Mouse (Mus musculus): ENCODE results near the gene Rimklb.
A peak's percentile ranks its signal among the peaks of the same experiment; 100 is the strongest.

Rimklb gene

GRCm38 (mm10) chr6:122417015-122417414 is 81.5 kb downstream of the Rimklb start:
- DNase-seq (ENCODE audit: low spot score) = no peak

DNA sequence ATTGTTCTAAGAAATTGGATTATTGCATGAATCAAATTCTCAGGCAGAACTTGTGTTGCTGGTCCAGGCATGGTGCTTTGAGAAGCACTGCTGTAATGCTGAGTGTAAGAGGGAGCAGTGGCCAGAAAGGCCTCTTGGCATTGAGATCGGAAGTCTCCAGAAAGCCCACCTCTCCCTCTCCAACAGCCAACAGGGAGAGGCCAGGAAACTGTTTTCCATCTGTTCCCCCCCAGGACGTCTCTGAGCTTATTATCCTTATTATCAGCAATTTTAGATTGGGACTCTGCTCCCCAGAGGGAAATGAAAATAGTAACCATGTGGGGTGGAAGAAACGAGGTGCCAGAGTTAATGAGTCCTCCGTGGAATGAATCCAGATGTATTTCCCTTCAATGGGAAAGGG is 82.2 kb downstream of the Rimklb start:
- DNase-seq (ENCODE audit: low spot score) = no peak

- DNase-seq (ENCODE audit: low spot score) = no peak
These were observed 87.3 kb downstream of the Rimklb start for GRCm38 (mm10) chr6:122411281-122411680.

DNA sequence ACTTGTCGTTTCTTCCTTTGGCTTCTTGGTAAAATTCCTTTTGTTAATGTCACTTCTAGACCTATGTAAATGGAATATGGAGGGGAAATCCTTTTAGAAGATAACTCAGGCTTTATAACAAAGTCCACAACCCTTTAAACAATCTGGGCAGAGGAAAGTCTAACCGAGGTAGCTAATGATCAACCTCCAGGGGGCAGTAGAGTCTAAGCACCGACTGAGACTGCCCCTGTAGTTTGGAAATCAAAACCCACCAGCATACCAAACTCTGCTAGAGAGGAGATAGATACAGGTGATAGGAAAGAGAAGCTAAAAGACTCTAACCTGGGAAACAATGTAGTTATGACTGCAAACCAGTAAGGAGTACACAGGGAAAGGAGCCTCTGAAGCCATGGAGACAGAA is 96.3 kb downstream of the Rimklb start:
- peak; percentile 49 for DNase-seq (ENCODE audit: low spot score)

DNA sequence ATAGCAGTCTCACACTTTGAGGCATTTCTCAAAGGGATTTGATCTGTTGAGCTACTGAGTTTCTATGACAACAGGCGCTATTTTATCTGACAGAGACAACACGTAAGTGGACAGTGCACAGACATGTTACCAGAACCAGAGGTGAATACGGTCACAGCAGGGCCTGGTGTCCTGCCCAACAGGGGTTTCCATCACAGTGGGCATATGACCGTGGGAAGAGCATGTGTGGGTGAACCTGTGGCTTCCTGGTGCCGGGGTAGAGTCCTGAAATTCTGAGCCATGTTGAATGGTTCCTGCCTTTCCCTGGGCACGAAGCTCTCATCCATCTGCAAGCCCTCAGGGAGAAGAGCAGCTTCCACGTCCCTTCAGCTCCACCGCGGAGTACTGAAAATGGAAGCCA is 98.3 kb downstream of the Rimklb start:
- no peak for DNase-seq (ENCODE audit: low spot score)
